Mouse (Mus musculus) small intestine, adult 2 months (tissue): ENCODE measurements at regions not wholly inside any gene's neighbourhood (a gene's known extent, or its start where the extent isn't known, plus 50 kb on each side); places are given as distances from the start of the nearest gene placed in this dataset.

Experiments used
- H3K27ac ChIP-seq: fragments of 200-500 bp; 2 replicates; pipeline ENCODE4 v1.5.1; 2012; ENCODE audit warnings: low read depth, low read length, control low read depth, inconsistent platforms; ENCODE audit not compliant: insufficient read depth
- H3K27me3 ChIP-seq: fragments of 200-500 bp; 2 replicates; pipeline ENCODE4 v1.6.1; 2012; ENCODE audit warnings: mild to moderate bottlenecking, moderate library complexity, low read length, inconsistent platforms; ENCODE audit not compliant: control insufficient read depth, insufficient read depth
- H3K36me3 ChIP-seq: fragments of 200-500 bp; 2 replicates; pipeline ENCODE4 v1.6.1; 2012; ENCODE audit warnings: mild to moderate bottlenecking, low read length, control low read depth, inconsistent platforms; ENCODE audit not compliant: control insufficient read depth, insufficient read depth
- H3K4me1 ChIP-seq: fragments of 200-500 bp; 2 replicates; pipeline ENCODE4 v1.6.1; 2012; ENCODE audit warnings: low read length, inconsistent platforms, mixed read lengths; ENCODE audit not compliant: control insufficient read depth, insufficient read depth, insufficient read length
- H3K4me3 ChIP-seq: fragments of 200-500 bp; 2 replicates; pipeline ENCODE4 v1.5.1; 2012; ENCODE audit warnings: low read depth, mild to moderate bottlenecking, control low read depth, inconsistent platforms, low read length, moderate library complexity
- CTCF ChIP-seq: fragments of 200-500 bp; IDR thresholded peaks from 2 replicates; pipeline ENCODE4 v1.5.1; 2012; ENCODE audit warnings: low read depth, mild to moderate bottlenecking, control low read depth, inconsistent platforms, low read length, moderate library complexity, mixed read lengths; ENCODE audit not compliant: insufficient replicate concordance, insufficient read length; ENCODE audit errors: extremely low read depth
- POLR2A ChIP-seq: fragments of 200-500 bp; IDR thresholded peaks from 2 replicates; pipeline ENCODE4 v1.6.1; 2012; ENCODE audit warnings: low read depth, mild to moderate bottlenecking, control low read depth, inconsistent platforms, low read length, moderate library complexity
- WGBS: fragments of 180-500 bp; shearing (Covaris S2); methylation state at CpG from one replicate; pipeline ENCODE4 v1.1.7; 2018; 5-methylcytosine and 5-hydroxymethylcytosine counted together

DNA sequence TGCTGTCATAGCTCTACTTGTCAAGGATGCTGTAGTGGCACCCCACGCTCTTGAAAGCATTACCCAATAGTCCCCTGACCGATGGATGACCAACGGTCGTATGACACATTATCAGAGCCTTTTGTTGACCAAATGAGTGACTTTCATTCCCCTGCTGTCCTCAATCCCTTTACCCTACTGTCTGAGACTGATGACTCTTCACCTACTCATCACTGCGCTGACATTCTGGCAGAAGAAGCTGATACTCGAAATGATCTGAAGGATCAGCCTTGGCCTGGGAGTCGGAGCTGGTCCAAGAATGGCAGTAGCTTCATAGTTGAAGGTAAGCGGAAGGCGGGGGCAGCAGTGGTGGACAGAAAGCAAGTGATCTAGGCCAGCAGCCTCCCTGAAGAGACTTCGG is 87.7 kb upstream of the Plcl2 start:
- Histone ChIP-seq H3K4me1 (no peaks in the 10 kb centered on the region), H3K27ac (no peak overlapping the region), H3K4me3 (no peak overlapping the region), H3K36me3 (no peaks in the 10 kb centered on the region), H3K27me3 (no peaks in the 10 kb centered on the region)
- TF ChIP-seq CTCF = no peak
- TF ChIP-seq POLR2A = no peak
- WGBS = 96% methylated on average over 10 of the region's 10 CpGs

GRCm38 (mm10) chr17:50425110-50425509 is 84.1 kb upstream of the Plcl2 start:
- WGBS = 59% methylated on average over 3 of the region's 3 CpGs
- no peak overlapping the region for H3K4me3 ChIP-seq
- no peaks in the 10 kb centered on the region for H3K4me1 ChIP-seq
- no peak overlapping the region for H3K27ac ChIP-seq
- TF ChIP-seq CTCF (no peak), POLR2A (no peak)
- H3K36me3 ChIP-seq = no peaks in the 10 kb centered on the region
- no peaks in the 10 kb centered on the region for H3K27me3 ChIP-seq

- 84% methylated on average over 4 of the region's 4 CpGs for WGBS
- TF ChIP-seq POLR2A = no peak
- no peak for TF ChIP-seq CTCF
- H3K27me3 ChIP-seq = no peaks in the 10 kb centered on the region
- H3K36me3 ChIP-seq = no peaks in the 10 kb centered on the region
- no peak overlapping the region for H3K4me3 ChIP-seq
- H3K4me1 ChIP-seq = no peaks in the 10 kb centered on the region
- no peak overlapping the region for H3K27ac ChIP-seq
Observed at GRCm38 (mm10) chr17:50425531-50425930, 83.7 kb upstream of the Plcl2 start.

DNA sequence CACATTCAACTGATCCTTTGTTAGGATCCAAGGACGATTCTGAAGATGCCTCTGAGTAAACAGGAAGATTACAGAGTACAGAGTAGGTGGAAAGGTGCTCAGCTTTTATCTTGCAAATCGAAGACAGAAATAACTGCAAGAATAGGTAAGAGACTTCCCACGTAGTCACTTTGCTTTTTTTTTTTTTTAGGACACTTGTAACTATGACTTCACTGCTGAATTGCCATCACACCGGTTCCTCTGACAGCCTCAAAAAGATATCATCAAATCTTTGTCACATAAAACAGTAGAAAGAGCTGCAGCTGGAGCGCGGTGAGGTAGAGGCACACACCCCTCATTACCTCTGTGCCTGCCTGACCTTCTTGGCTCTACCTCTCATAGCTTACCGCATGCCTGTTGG is 83.1 kb upstream of the Plcl2 start:
- TF ChIP-seq CTCF (no peak), POLR2A (no peak)
- Histone ChIP-seq H3K27ac (no peak overlapping the region), H3K36me3 (no peaks in the 10 kb centered on the region), H3K27me3 (no peaks in the 10 kb centered on the region), H3K4me3 (no peak overlapping the region), H3K4me1 (no peaks in the 10 kb centered on the region)
- 53% methylated on average over 7 of the region's 7 CpGs for WGBS

DNA sequence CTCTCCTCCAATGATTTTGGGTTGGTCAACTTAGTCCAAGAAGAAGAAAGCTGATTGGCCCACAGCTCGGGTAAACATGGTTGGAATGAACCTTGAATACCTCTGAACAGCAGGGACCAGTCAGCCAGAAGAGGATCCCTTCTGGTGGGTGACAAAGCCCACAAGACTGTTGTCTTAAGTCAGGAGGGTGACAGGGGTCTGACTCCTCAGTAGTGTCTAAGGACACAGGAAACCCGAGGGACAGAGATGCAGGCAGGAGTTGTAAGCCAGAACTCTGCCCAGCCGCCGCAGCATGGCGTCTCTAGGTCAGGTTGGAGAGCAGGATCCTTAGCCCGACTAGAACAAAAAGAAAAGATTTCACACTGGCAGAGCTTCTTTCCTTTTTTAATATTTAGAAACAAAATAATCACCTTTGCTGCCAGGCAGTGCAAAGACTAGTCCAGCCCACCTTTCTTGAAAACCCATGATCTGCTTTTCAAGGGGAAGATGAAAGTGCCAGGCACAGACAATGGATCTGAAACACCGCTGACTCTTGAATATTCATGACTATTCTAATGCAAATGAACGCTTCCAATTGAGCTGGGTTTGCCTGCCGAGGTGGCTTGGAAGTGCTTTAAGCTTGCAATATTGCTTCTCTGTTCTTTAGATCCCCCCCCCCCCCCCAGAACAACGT is 81.7 kb upstream of the Plcl2 start:
- TF ChIP-seq CTCF (no peak), POLR2A (no peak)
- 63% methylated on average over 10 of the region's 10 CpGs for WGBS

DNA sequence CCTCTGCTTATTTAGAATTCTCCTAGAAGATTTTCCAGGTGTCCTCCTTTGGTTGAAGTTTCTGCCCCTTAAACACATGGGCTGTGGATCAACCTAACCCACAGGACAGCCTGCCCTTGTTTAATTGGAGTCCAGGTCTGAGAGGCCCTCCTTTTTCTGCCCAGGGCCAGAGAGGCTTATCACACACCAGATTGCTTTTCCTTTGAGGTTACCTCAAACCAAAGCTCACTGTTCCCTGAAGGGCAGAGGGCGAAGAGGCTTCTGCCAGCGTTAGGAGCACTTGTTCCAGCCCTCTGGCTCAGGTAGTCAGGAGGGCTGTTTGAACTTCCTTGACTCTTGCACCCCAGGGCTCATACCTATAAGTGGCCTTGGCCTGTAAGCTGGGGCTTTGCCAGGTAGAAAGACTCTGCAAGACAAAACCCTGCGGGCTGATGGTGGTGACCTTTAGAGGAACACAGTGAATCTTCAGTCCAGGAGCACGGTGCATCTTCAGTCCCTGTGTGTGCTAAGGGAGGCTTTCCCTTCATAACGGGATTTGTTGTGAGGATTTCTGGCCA is 81.1 kb upstream of the Plcl2 start:
- Histone ChIP-seq H3K4me3 (no peak overlapping the region), H3K4me1 (no peaks in the 10 kb centered on the region), H3K36me3 (no peaks in the 10 kb centered on the region), H3K27me3 (no peaks in the 10 kb centered on the region), H3K27ac (no peak overlapping the region)
- TF ChIP-seq POLR2A = no peak
- TF ChIP-seq CTCF = no peak
- WGBS = 49% methylated on average over 5 of the region's 5 CpGs

More for the DNA sequence above, 81.7 kb upstream of the Plcl2 start:
- Histone ChIP-seq H3K4me1 (no peaks in the 10 kb centered on the region), H3K4me3 (no peak overlapping the region), H3K27me3 (no peaks in the 10 kb centered on the region), H3K27ac (no peak overlapping the region), H3K36me3 (no peaks in the 10 kb centered on the region)

DNA sequence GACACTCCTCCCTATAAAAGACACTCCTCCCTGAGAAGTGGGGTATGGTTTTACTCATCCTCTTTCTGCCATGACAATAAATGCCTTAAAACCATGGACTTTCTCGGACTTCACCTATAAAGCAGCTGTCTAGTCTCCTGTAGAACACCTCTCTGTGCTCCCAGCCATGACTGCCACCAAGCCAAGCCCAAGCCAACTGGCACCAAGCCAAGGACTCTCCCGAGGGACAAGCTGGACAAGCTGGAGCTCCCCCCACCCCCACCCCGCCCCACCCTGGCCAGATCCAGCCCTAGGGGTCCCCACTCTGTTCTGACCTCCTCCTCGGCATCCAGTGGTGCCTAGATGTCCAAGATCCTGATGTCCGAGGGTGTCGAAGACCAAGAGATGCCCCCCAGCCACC is 76.6 kb upstream of the Plcl2 start:
- H3K4me3 ChIP-seq = no peak overlapping the region
- H3K27ac ChIP-seq = no peak overlapping the region
- TF ChIP-seq POLR2A = no peak
- no peak for TF ChIP-seq CTCF
- H3K4me1 ChIP-seq = no peaks in the 10 kb centered on the region
- WGBS = 76% methylated on average over 6 of the region's 6 CpGs
- no peaks in the 10 kb centered on the region for H3K36me3 ChIP-seq
- H3K27me3 ChIP-seq = no peaks in the 10 kb centered on the region
